Mouse (Mus musculus): ENCODE measurements around the gene Rps28. TPM values are rescaled to one million over a fixed set of nuclear protein-coding genes. Genes with fewer than 3 reads are reported as not detected.

Rps28 gene
- polyA plus RNA-seq, 1 experiment from 2014 or later = 1,054 TPM

DNA sequence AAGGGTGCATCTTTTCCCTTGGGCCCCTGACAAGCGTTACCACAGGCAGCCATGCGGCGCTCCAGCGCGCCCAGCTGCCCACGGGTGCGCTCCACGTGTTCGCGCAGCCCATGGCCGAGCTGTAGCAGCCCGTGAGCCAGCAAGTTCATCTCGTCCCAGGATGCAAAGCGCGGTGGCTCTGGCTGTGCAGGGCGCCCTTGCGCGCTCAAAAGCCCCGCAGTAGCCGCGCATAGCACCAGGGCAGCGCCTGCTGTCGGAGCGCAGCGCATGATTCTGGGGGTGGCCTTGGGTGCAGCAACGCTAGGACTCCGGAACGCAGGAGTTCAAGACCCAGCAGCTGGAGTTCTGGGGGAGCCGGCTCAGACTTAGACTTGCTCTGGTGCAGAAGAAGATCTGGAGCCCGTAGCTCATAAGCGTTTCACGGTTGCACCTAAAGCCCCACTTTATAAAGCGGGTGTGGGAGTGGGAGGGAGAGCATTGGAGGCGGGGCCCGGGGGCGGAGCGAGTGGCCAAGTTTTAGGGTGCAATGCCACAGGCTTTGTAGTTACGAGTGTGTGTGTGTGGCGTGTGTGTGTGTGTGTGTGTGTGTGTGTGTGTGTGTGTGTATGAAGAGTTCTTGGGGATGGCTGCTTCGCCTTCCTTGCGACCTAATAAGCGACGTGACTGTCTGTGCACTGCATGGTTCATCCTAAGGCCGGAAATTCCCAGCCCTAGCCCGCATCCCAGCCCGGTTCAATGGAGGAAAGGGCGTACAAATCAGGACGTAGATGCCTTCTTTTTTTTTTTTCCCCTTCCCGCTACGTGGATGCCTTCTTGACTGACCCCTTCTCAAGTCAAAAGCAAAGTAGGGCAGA, 43.0 kb downstream of the Rps28 start, which contains the start of gene Angptl4:
TSS of gene Angptl4 (minus strand) at position 707 of the 854 bp plus-strand sequence.
- peaks cover 49% of the 10 kb centered on the region for H3K4me1 ChIP-seq (replicated peaks)
- peak within 1 kb of the TSS; percentile 41 for H3K4me3 ChIP-seq (replicated peaks)
- H3K27ac ChIP-seq = peak within 1 kb of the TSS; percentile 73
- ATAC-seq = peak; percentile 90
- no peaks in the 10 kb centered on the region for H3K9me3 ChIP-seq
- H3K36me3 ChIP-seq = 0 out of 2 replicates have a peak, but pooled peaks cover 10% of the 10 kb centered on the region
- WGBS = 2% methylated on average over 50 of the region's 50 CpGs
- H3K27me3 ChIP-seq (replicated peaks) = no peaks in the 10 kb centered on the region
- peak within 1 kb of the TSS; percentile 81 for H3K4me2 ChIP-seq (replicated peaks)
- peak within 1 kb of the TSS; percentile 52 for H3K9ac ChIP-seq

DNA sequence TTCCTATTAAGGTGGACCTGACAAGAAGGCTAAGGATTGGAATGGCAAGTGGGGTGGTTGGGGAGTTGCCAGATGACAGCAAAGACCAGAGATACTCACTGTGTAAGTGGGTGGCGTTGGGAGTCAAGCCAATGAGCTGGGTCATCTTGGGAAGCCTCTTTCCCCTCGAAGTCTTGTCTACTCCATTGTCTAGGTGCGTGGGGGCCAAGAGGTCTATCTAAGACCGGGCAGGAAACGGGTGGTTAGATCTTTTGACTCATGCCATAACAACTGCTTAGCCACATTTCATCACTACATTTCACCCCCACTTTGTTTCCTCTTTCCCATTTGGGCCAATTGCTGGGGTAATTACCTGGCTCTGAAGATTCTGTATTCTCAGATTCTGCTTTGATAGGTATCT, 43.9 kb downstream of the Rps28 start:
- H3K4me1 ChIP-seq (replicated peaks) = peaks cover 49% of the 10 kb centered on the region

DNA sequence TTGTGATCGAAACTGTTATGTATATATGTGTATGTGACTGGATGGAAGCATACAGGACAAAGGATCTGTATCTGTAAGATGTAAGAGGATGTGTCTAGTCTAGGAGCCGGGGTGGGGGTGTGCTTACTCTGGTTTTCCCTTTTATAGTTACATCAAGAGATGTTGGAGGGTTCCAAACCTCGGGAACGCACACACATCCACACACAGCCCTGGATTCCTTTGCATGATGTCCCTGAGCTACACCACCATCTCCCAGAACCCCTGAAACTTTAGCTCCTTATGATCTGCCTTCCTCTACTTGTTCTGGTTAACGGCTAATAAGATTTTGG, 44.4 kb downstream of the Rps28 start:
- Histone ChIP-seq H3K36me3 (peaks cover 13% of the 10 kb centered on the region; the same call in 1 of the 2 replicates), H3K27ac (peak overlapping the region; percentile 38), H3K4me1 (replicated peaks) (peaks cover 49% of the 10 kb centered on the region), H3K9ac (no peak overlapping the region), H3K4me2 (replicated peaks) (peak overlapping the region; percentile 81), H3K27me3 (replicated peaks) (no peaks in the 10 kb centered on the region), H3K4me3 (replicated peaks) (peak overlapping the region; percentile 41; the same call in 1 of the 2 replicates), H3K9me3 (no peaks in the 10 kb centered on the region)
- ATAC-seq = no peak
- 74% methylated on average over 5 of the region's 5 CpGs for WGBS

More for the DNA sequence above, 43.9 kb downstream of the Rps28 start:
- Histone ChIP-seq H3K27me3 (replicated peaks) (no peaks in the 10 kb centered on the region), H3K9me3 (no peaks in the 10 kb centered on the region), H3K4me2 (replicated peaks) (peak overlapping the region; percentile 81), H3K9ac (peak overlapping the region; percentile 52; the same call in 1 of the 2 replicates), H3K27ac (peak overlapping the region; percentile 73), H3K4me3 (replicated peaks) (peak overlapping the region; percentile 41), H3K36me3 (0 out of 2 replicates have a peak, but pooled peaks cover 10% of the 10 kb centered on the region)
- no peak for ATAC-seq
- WGBS = 89% methylated on average over 5 of the region's 5 CpGs

DNA sequence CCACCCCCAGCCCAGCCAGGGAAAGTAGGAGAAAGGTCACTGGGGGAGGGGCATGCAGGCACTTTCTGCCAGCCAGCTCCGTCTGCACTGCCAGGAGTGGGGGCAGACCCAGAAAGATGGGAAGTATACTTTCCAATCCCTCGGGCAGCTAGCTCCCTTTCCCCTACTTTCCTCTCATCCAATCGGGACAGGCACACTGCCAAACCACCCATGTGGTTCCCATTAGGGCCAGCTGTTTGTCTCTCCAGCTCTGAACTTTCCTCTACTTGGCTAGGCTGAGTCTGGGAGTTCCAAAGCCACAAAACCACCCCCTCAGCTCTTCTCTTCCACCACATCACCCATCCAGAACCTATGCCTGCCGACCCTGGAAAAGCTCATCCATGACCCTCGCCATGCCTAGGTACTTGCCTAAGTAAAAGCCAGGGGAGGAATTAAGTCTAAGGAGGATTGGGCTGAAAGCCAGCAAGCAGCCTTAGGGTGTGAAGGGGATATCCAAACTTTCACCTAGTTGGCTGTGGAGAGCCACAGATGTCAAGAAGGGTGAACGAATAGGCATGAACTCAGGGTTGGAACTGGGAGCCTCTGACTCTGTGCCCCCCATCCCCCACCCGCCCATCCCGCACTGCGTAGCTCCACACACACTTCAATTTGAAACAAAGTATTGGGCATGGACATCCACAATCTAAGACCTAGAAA, 44.9 kb downstream of the Rps28 start:
- peak; percentile 63 for ATAC-seq
- 30% methylated on average over 9 of the region's 9 CpGs for WGBS
- Histone ChIP-seq H3K4me2 (replicated peaks) (peak overlapping the region; percentile 81), H3K4me1 (replicated peaks) (peaks cover 49% of the 10 kb centered on the region), H3K4me3 (replicated peaks) (peak overlapping the region; percentile 16), H3K27me3 (replicated peaks) (no peaks in the 10 kb centered on the region), H3K9ac (peak overlapping the region; percentile 4; the same call in 1 of the 2 replicates), H3K9me3 (no peaks in the 10 kb centered on the region), H3K27ac (peak overlapping the region; percentile 38), H3K36me3 (peaks cover 16% of the 10 kb centered on the region; the same call in 1 of the 2 replicates)

DNA sequence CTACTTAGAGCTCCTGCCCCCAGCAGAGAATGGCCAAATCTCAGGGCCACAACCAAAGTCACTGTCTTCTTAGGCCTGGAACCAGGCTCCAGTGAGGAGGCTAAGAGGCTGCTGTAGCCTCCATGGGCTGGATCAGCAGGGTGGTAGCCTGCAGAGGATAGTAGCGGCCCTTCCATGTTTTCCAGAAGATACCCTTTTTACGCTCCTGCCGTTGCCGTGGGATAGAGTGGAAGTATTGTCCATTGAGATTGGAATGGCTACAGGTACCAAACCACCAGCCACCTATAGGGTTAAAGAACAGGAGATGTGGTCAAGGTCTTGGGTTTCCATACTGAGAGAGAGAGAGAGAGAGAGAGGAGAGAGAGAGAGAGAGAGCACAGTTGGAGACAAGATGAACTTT, 49.1 kb downstream of the Rps28 start:
- Histone ChIP-seq H3K9me3 (no peaks in the 10 kb centered on the region), H3K27ac (no peak overlapping the region), H3K4me2 (replicated peaks) (no peak overlapping the region), H3K36me3 (peaks cover 16% of the 10 kb centered on the region; the same call in 1 of the 2 replicates), H3K9ac (no peak overlapping the region), H3K4me3 (replicated peaks) (no peak overlapping the region), H3K27me3 (replicated peaks) (no peaks in the 10 kb centered on the region), H3K4me1 (replicated peaks) (peaks cover 20% of the 10 kb centered on the region)
- WGBS = 93% methylated on average over 4 of the region's 4 CpGs
- no peak for ATAC-seq

DNA sequence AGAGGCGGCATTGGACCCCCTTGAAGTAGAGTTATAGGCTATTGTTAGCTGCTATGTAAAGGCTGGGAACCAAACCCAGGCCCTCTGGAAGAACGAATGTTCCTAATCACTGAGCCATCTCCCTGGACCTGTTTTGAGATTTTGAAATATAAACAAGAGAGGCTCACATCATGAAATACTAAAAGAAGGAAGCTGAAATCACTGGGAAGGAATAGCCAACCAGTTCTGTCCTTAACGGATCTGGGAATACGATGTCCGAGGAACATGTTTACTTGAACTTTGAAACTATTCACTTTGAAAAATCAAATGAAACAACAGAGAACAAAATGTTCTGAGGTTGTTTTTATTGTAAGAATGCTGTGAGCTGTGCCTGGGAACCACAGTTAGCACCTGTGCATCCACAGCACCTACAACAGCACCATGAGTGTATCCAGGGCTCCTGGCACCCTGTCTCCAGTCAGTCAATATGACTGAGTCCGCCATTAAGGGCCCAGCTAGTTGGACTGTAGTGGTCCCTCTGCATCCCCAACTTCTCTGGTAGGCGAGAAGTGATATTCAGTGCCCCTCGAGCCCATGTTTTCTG, 49.7 kb downstream of the Rps28 start:
- H3K9ac ChIP-seq = no peak overlapping the region
- H3K4me1 ChIP-seq (replicated peaks) = peaks cover 15% of the 10 kb centered on the region
- ATAC-seq = no peak
- no peaks in the 10 kb centered on the region for H3K9me3 ChIP-seq
- no peak overlapping the region for H3K4me3 ChIP-seq (replicated peaks)
- no peak overlapping the region for H3K27ac ChIP-seq
- H3K36me3 ChIP-seq = peaks cover 16% of the 10 kb centered on the region; the same call in 1 of the 2 replicates
- H3K4me2 ChIP-seq (replicated peaks) = no peak overlapping the region
- 88% methylated on average over 8 of the region's 8 CpGs for WGBS
- H3K27me3 ChIP-seq (replicated peaks) = no peaks in the 10 kb centered on the region

DNA sequence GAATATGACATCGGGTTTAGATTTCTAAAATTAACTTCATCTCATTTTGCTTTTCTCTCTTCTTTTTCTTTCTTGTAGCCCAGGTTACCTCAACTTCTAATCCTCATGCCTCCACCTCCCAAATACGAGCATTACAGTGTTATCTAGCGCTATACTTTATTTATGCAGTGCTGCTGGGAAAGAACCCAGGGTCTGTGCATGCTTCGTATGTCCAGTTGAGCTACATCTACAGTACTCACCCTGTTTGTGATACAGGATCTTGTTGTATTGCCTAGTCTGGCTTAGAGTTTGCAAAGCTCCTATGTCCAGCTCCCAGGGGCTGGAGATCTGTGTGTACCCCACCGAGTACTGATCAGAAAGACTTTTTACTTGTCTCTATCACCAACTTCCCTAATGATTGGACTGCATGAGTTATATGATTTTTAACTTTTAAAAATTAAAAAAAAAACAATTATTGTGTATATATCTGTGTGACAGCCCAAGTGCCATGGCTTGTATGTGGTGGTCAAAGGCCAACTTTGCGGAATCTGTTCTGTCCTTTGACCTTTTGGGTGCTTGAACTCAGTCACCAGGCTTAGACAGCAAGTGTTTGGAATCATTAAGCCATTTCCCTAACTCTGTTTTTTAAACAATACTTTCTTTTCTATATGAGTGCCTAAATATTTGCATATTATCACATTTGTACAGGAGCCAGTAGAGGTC, 50.3 kb downstream of the Rps28 start:
- peaks cover 16% of the 10 kb centered on the region; the same call in 1 of the 2 replicates for H3K36me3 ChIP-seq
- no peak overlapping the region for H3K4me2 ChIP-seq (replicated peaks)
- no peak overlapping the region for H3K9ac ChIP-seq
- no peaks in the 10 kb centered on the region for H3K27me3 ChIP-seq (replicated peaks)
- no peak overlapping the region for H3K4me3 ChIP-seq (replicated peaks)
- no peak for ATAC-seq
- H3K27ac ChIP-seq = no peak overlapping the region
- H3K9me3 ChIP-seq = no peaks in the 10 kb centered on the region
- H3K4me1 ChIP-seq (replicated peaks) = peaks cover 8% of the 10 kb centered on the region
- 89% methylated on average over 6 of the region's 6 CpGs for WGBS

DNA sequence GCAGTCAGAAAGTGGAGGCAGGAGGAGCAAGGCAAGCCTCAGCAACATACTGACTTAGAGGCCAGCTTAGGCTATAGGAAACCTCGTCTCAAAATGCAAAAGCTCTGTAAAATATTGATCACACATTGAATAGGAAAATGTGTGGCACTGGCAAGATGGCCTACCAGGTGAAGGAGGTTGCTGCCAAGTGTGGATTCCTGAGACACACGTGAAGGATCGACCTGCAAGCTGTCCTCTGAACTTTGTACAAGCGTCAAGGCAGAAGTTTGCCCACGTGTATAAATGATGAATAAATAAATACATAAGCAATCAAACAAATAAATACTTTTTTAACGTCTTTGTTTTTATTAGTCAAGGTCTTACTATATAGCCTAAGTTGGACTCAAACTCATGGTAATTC, 50.9 kb downstream of the Rps28 start:
- H3K27ac ChIP-seq = no peak overlapping the region
- WGBS = 71% methylated on average over 6 of the region's 6 CpGs
- no peak overlapping the region for H3K4me2 ChIP-seq (replicated peaks)
- H3K27me3 ChIP-seq (replicated peaks) = no peaks in the 10 kb centered on the region
- H3K9me3 ChIP-seq = no peaks in the 10 kb centered on the region
- no peak overlapping the region for H3K9ac ChIP-seq
- H3K4me3 ChIP-seq (replicated peaks) = no peak overlapping the region
- no peak for ATAC-seq
- peaks cover 16% of the 10 kb centered on the region; the same call in 1 of the 2 replicates for H3K36me3 ChIP-seq
- H3K4me1 ChIP-seq (replicated peaks) = peaks cover 2% of the 10 kb centered on the region; the same call in 1 of the 2 replicates

DNA sequence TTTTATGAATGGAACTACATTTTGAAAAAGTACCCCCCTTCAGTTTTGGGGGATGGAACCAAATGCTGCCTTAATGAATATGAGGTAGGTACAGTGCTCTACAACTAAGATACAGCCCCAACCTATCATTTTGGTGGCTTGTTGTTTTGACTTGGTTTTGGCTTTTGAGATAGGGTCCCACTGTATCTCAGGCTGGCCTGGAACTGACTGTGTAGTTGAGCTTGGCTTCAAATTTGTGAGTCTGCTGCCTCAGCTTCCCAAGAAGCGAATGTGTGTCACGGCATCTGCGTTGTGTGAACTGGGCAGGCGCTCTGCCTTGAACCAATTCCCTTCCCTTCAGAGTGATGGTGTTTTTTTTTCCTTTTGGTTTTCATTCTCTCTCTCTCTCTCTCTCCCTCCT, 52.7 kb downstream of the Rps28 start:
- Histone ChIP-seq H3K36me3 (peaks cover 5% of the 10 kb centered on the region; the same call in 1 of the 2 replicates), H3K4me3 (replicated peaks) (no peak overlapping the region), H3K4me1 (replicated peaks) (no peaks in the 10 kb centered on the region), H3K4me2 (replicated peaks) (no peak overlapping the region), H3K27ac (no peak overlapping the region), H3K9ac (no peak overlapping the region), H3K27me3 (replicated peaks) (no peaks in the 10 kb centered on the region), H3K9me3 (no peaks in the 10 kb centered on the region)
- ATAC-seq = no peak
- 92% methylated on average over 4 of the region's 4 CpGs for WGBS
